Mouse (Mus musculus) neural tube, embryonic 13.5 days (tissue): ENCODE measurements at regions not wholly inside any gene's neighbourhood (a gene's known extent, or its start where the extent isn't known, plus 50 kb on each side); places are given as distances from the start of the nearest gene placed in this dataset.

ENCODE experiments used
- ATAC-seq: fragments of 200-750 bp; cut with Nextera tagmentation; 2 replicates; pipeline ENCODE4 v1.8.0; 2017; ENCODE audit warnings: low read depth, mild to moderate bottlenecking, moderate TSS enrichment, moderate library complexity
- H3K27ac ChIP-seq: fragments of 300-500 bp; sonication (generic); replicated peaks from 2 replicates; pipeline ENCODE4 v1.5.1; 2015; ENCODE audit warnings: moderate library complexity, mild to moderate bottlenecking, inconsistent platforms
- H3K27me3 ChIP-seq: fragments of 300-500 bp; sonication (generic); 2 replicates; pipeline ENCODE4 v1.6.1; 2015; ENCODE audit warnings: mild to moderate bottlenecking, inconsistent platforms
- H3K36me3 ChIP-seq: fragments of 300-500 bp; sonication (generic); 2 replicates; pipeline ENCODE4 v1.6.1; 2015; ENCODE audit warnings: mild to moderate bottlenecking, inconsistent platforms
- H3K4me1 ChIP-seq: fragments of 300-500 bp; sonication (generic); replicated peaks from 2 replicates; pipeline ENCODE4 v1.6.1; 2015; ENCODE audit warnings: inconsistent platforms
- H3K4me2 ChIP-seq: fragments of 300-500 bp; sonication (generic); 2 replicates; pipeline ENCODE4 v1.6.1; 2015; ENCODE audit warnings: inconsistent platforms, mild to moderate bottlenecking, moderate library complexity
- H3K4me3 ChIP-seq: fragments of 300-500 bp; sonication (generic); 2 replicates; pipeline ENCODE4 v1.5.1; 2015; ENCODE audit warnings: mild to moderate bottlenecking, inconsistent platforms
- H3K9ac ChIP-seq: fragments of 300-500 bp; sonication (generic); 2 replicates; pipeline ENCODE4 v1.6.1; 2015; ENCODE audit warnings: moderate library complexity, mild to moderate bottlenecking, inconsistent platforms
- H3K9me3 ChIP-seq: fragments of 300-500 bp; sonication (generic); 2 replicates; pipeline ENCODE4 v1.6.1; 2016; ENCODE audit warnings: inconsistent platforms
- WGBS: fragments of 180-500 bp; shearing (Covaris S2); methylation state at CpG from one replicate; pipeline ENCODE4 v1.1.7; 2015; 5-methylcytosine and 5-hydroxymethylcytosine counted together

DNA sequence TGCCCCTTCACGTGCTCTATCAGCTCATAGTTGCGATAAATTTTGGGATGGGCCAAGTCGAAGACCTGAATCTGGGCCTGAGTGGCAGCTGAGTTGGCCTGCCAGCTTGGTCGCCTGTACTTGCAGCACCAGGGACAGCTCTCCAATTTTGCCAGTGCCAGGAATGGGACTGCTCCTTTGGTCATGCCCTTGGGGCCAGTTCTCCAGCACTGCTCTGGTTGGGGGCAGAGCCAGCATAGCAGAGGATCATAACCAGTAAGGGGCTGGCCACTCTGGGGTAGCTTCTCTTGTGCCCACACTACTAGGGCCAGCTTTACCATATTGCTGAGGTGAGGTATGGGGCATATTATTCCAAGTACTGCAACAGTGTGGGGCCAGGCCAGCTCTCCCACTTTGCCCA, 397.0 kb upstream of the Cadm2 start:
- Histone ChIP-seq H3K27ac (no peak overlapping the region), H3K36me3 (no peaks in the 10 kb centered on the region), H3K4me2 (no peak overlapping the region), H3K27me3 (no peaks in the 10 kb centered on the region), H3K4me3 (no peak overlapping the region), H3K9ac (no peak overlapping the region), H3K4me1 (no peaks in the 10 kb centered on the region), H3K9me3 (no peaks in the 10 kb centered on the region)
- ATAC-seq = no peak
- WGBS = 72% methylated on average over 4 of the region's 4 CpGs

DNA sequence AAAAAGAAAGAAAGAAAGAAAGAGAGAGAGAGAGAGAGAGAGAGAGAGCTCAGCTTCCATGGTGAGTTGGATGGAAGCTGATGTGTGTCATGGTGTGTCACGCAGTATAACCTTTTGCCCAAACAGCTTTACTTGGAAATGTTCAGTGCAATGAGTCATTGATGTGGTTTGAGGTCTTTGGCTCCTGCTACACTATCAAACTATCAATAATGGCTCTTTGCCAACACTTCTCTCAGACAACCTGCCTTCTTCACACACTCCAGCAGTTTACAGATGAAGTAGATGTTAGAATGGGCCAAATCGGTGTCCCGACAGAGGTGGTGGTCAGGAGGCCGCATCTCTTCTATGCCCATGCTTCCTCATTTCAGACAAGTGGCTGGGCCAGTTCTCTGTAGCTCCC, 369.0 kb upstream of the Cadm2 start:
- H3K4me3 ChIP-seq = no peak overlapping the region
- no peak overlapping the region for H3K9ac ChIP-seq
- no peaks in the 10 kb centered on the region for H3K4me1 ChIP-seq
- H3K27me3 ChIP-seq = no peaks in the 10 kb centered on the region
- H3K9me3 ChIP-seq = no peaks in the 10 kb centered on the region
- WGBS = 91% methylated on average over 4 of the region's 4 CpGs
- no peak for ATAC-seq
- no peaks in the 10 kb centered on the region for H3K36me3 ChIP-seq
- H3K27ac ChIP-seq = no peak overlapping the region
- H3K4me2 ChIP-seq = no peak overlapping the region

DNA sequence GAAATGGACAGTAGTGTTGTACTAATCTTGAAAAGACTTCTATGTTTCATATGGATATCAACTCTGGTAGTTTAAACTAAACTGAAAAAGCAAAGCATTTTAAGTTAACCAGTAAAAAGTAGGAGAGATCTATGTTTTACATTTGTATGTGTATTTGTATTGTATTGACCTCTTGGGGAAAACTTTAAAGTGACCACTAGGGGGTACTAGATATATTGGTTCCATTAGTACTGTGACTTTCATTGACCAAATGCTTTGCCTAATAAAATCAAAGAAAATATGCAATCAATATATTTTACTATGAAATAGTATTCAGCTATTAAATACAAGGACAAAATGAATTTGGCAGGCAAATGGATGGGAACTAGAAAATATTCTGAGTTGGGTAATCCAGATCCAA, 355.9 kb upstream of the Cadm2 start:
- no peak overlapping the region for H3K27ac ChIP-seq
- no peak overlapping the region for H3K4me2 ChIP-seq
- no peak overlapping the region for H3K9ac ChIP-seq
- no peaks in the 10 kb centered on the region for H3K4me1 ChIP-seq
- ATAC-seq = no peak
- no peaks in the 10 kb centered on the region for H3K36me3 ChIP-seq
- H3K9me3 ChIP-seq = no peaks in the 10 kb centered on the region
- H3K27me3 ChIP-seq = no peaks in the 10 kb centered on the region
- H3K4me3 ChIP-seq = no peak overlapping the region

DNA sequence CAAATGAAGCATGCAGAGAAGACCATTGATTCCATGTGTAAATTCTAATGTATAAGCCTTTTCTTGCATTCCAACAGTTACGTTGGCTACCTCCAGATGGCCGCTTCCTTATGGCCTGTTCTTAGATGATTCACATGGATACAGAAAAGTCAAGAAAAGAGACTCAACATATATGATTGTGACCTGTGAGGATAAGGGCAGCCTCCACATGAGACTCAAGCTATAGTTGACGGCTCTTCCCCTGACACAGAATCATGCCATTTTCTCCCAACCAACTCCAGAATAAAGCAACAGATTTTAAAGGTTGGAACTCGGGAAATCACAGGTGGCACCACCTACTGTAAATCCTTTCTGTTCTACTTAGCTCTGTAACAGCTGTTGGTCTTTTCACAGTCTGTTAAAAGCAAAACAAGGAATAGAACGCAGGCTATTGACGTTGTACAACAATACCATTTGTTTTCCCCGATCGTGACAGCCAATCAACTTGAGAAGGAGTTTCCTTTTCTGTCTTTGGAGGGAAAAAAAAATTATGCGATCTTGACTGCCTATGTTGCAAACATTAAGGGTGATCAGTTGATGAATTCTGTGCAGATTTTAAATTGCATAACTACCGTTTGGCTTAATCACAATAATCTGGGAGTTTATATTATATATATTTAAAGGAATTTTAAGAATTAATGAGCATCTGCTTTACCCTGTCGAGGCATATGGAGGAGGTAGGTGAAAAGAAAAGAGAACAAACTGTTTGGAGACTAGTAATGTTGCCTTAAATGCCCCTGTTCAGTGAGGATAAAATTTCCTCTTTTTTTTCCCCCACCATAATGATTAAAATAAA, 347.8 kb upstream of the Cadm2 start:
- no peak for ATAC-seq
- H3K36me3 ChIP-seq = no peaks in the 10 kb centered on the region
- no peaks in the 10 kb centered on the region for H3K9me3 ChIP-seq
- H3K4me2 ChIP-seq = no peak overlapping the region
- H3K27me3 ChIP-seq = no peaks in the 10 kb centered on the region
- no peak overlapping the region for H3K4me3 ChIP-seq
- H3K27ac ChIP-seq = no peak overlapping the region
- H3K4me1 ChIP-seq = no peaks in the 10 kb centered on the region
- 77% methylated on average over 11 of the region's 11 CpGs for WGBS
- H3K9ac ChIP-seq = no peak overlapping the region

DNA sequence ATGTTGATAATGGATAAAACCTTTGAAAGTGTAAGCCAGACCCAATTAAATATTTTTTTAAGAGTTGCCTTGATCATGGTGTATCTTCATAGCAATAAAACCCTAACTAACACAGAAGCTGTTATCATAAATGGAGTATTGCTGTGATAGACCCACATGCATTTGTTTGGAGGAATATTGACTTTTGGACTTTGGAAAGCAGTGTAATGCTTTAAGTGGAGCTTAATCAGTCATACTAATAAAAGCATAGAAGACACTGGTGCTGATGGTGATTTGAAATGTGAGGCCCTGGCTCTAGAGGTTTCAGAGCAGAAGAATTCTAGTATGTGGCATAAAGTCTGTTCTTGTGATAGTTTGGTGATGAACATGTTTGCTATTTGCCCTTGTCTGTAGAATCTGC, 328.4 kb upstream of the Cadm2 start:
- ATAC-seq = no peak
- Histone ChIP-seq H3K27ac (no peak overlapping the region), H3K4me2 (no peak overlapping the region), H3K36me3 (no peaks in the 10 kb centered on the region), H3K4me3 (no peak overlapping the region), H3K27me3 (no peaks in the 10 kb centered on the region), H3K9ac (no peak overlapping the region), H3K9me3 (no peaks in the 10 kb centered on the region), H3K4me1 (no peaks in the 10 kb centered on the region)

- Histone ChIP-seq H3K27ac (no peak overlapping the region), H3K9ac (no peak overlapping the region), H3K9me3 (no peaks in the 10 kb centered on the region), H3K4me1 (no peaks in the 10 kb centered on the region), H3K36me3 (no peaks in the 10 kb centered on the region), H3K4me2 (no peak overlapping the region), H3K4me3 (no peak overlapping the region), H3K27me3 (no peaks in the 10 kb centered on the region)
- no peak for ATAC-seq
- 82% methylated on average over 3 of the region's 3 CpGs for WGBS
These were observed 323.7 kb upstream of the Cadm2 start for GRCm38 (mm10) chr16:67944406-67944805.

DNA sequence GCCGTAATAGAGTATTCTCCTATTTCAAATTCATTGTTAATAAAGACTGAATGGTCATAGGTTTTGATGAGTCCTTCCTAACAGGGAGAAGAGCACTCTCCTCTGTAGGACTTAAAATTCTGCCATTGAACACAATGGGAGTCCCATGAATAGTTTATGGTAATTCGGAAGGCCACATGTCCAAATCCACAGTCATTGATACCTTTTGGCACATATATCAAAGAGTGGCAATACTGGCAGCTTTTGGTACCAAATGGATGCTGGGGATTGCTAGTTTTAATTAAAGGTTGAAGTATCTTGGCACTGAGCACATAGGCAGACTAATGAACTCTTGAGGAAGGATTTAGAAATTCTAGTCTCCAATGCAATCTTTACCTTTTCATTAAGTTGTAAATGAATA, 298.5 kb upstream of the Cadm2 start:
- no peak overlapping the region for H3K27ac ChIP-seq
- no peak overlapping the region for H3K4me3 ChIP-seq
- 87% methylated on average over 2 of the region's 2 CpGs for WGBS
- H3K4me2 ChIP-seq = no peak overlapping the region
- no peak for ATAC-seq
- H3K27me3 ChIP-seq = no peaks in the 10 kb centered on the region
- no peaks in the 10 kb centered on the region for H3K9me3 ChIP-seq
- H3K36me3 ChIP-seq = no peaks in the 10 kb centered on the region
- H3K4me1 ChIP-seq = no peaks in the 10 kb centered on the region
- H3K9ac ChIP-seq = no peak overlapping the region

DNA sequence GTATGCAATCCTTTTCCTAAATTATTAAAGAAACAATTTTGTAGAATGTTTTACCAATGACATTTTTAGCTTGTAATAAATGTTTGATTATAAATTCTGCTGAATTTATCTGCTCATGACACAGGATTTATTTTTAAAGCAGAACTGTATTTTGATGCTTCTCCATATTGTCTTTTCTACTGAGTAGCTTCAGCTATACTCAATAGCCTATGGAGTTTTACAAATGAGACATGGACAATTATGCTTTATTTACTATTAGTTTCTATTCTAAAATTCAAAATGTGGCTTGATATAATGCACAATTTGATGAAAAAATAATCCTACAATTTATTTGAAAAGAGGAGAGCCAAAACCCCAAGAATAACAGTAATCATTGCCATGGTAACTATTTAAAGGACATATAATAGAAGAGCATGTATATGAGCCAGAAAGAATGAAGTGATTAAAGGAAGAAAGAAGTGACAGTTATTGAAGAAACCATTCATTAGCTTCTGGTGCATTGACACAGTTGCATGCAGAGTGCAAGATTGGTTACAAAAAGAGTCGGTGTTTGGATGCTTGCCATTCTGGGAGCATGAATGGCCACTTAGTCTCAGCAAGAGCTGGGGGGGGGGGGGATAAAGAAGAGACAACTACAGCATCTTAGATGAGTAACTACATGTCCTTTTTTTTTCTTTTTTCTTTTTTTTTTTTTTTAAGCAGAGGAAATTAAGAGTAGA, 250.8 kb upstream of the Cadm2 start:
- no peaks in the 10 kb centered on the region for H3K9me3 ChIP-seq
- no peak overlapping the region for H3K4me3 ChIP-seq
- no peaks in the 10 kb centered on the region for H3K27me3 ChIP-seq
- no peaks in the 10 kb centered on the region for H3K36me3 ChIP-seq
- 20% methylated on average over 1 of the region's 1 CpGs for WGBS
- peak; percentile 63; the same call in 1 of the 2 replicates for ATAC-seq
- no peaks in the 10 kb centered on the region for H3K4me1 ChIP-seq
- no peak overlapping the region for H3K27ac ChIP-seq
- no peak overlapping the region for H3K9ac ChIP-seq
- H3K4me2 ChIP-seq = no peak overlapping the region

DNA sequence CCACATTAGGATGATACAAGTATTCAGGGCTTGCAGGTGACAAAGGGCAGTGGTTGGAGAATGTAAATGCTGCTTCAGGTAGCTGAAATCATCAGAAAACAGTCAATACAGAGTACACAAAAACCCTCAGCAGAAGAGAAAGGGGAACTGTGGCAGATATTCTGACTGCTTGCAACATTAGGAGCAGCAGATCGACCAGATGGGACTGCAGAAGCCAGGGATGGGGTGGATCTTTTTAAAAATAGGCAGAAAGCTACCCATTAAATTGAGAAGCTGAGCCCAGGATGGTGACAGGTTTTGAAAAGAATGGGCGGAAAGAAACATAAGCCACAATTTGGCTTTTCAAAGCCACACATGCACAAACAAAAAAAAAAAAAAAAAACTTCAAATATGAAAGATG, 229.5 kb upstream of the Cadm2 start:
- Histone ChIP-seq H3K4me2 (no peak overlapping the region), H3K4me3 (no peak overlapping the region), H3K36me3 (no peaks in the 10 kb centered on the region), H3K27ac (no peak overlapping the region), H3K9ac (no peak overlapping the region), H3K27me3 (no peaks in the 10 kb centered on the region), H3K4me1 (no peaks in the 10 kb centered on the region), H3K9me3 (no peaks in the 10 kb centered on the region)
- no peak for ATAC-seq
- WGBS = 61% methylated on average over 2 of the region's 2 CpGs

DNA sequence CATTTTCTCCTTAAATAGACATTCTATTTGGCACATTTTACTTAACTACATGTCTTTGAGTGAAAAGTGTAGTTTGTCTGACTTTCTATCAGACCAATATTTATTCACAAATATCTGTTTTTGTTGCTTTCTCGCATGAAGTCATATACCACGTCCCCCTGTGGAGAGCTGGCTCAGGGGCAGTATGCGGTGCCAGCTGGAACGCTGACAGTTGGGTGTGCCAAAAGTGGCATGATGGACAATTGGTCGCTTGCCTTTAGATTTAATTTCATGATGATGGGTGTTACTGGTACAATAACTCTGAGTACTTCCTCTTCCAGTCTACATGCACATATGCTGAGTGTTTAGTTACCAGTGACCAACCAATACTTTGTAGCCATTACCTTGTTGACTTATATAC, 223.8 kb upstream of the Cadm2 start:
- H3K4me1 ChIP-seq = no peaks in the 10 kb centered on the region
- no peaks in the 10 kb centered on the region for H3K36me3 ChIP-seq
- no peak for ATAC-seq
- H3K27ac ChIP-seq = no peak overlapping the region
- H3K4me2 ChIP-seq = no peak overlapping the region
- H3K9ac ChIP-seq = no peak overlapping the region
- H3K9me3 ChIP-seq = no peaks in the 10 kb centered on the region
- no peak overlapping the region for H3K4me3 ChIP-seq
- 76% methylated on average over 5 of the region's 5 CpGs for WGBS
- H3K27me3 ChIP-seq = no peaks in the 10 kb centered on the region

- Histone ChIP-seq H3K9me3 (no peaks in the 10 kb centered on the region), H3K4me1 (no peaks in the 10 kb centered on the region), H3K27ac (no peak overlapping the region), H3K27me3 (no peaks in the 10 kb centered on the region), H3K9ac (no peak overlapping the region), H3K4me3 (no peak overlapping the region), H3K4me2 (no peak overlapping the region), H3K36me3 (no peaks in the 10 kb centered on the region)
- no peak for ATAC-seq
These were observed 176.5 kb upstream of the Cadm2 start for GRCm38 (mm10) chr16:67797236-67797635.

GRCm38 (mm10) chr16:67776091-67776490, 155.4 kb upstream of the Cadm2 start:
- no peak overlapping the region for H3K27ac ChIP-seq
- no peak overlapping the region for H3K4me2 ChIP-seq
- no peaks in the 10 kb centered on the region for H3K27me3 ChIP-seq
- H3K9me3 ChIP-seq = no peaks in the 10 kb centered on the region
- no peak for ATAC-seq
- WGBS = 50% methylated on average over 3 of the region's 3 CpGs
- no peak overlapping the region for H3K4me3 ChIP-seq
- no peaks in the 10 kb centered on the region for H3K36me3 ChIP-seq
- no peak overlapping the region for H3K9ac ChIP-seq
- no peaks in the 10 kb centered on the region for H3K4me1 ChIP-seq

GRCm38 (mm10) chr16:67769114-67769513, 148.4 kb upstream of the Cadm2 start:
- Histone ChIP-seq H3K4me3 (no peak overlapping the region), H3K36me3 (no peaks in the 10 kb centered on the region), H3K27ac (no peak overlapping the region), H3K4me2 (no peak overlapping the region), H3K27me3 (no peaks in the 10 kb centered on the region), H3K4me1 (no peaks in the 10 kb centered on the region), H3K9ac (no peak overlapping the region), H3K9me3 (no peaks in the 10 kb centered on the region)
- no peak for ATAC-seq
- 60% methylated on average over 5 of the region's 5 CpGs for WGBS
